Mouse (Mus musculus) CD4-positive helper T cell, adult 2 months (primary cell): ENCODE results near the gene Pbx3.

Experiments
- DNase-seq: peaks from one replicate; pipeline ENCODE4 v3.0.0-alpha.2; 2012; ENCODE audit warnings: low read depth, missing footprints, low spot score

The Pbx3 gene

GRCm38 (mm10) chr2:34225470-34225869 lies 147.5 kb downstream of the Pbx3 start:
- DNase-seq: no peak

GRCm38 (mm10) chr2:34221477-34221876 lies 151.5 kb downstream of the Pbx3 start:
- no peak for DNase-seq

- DNase-seq: no peak
These were observed 153.8 kb downstream of the Pbx3 start for GRCm38 (mm10) chr2:34219150-34219549.

GRCm38 (mm10) chr2:34217596-34217995 lies 155.3 kb downstream of the Pbx3 start:
- no peak for DNase-seq

GRCm38 (mm10) chr2:34215496-34215895 lies 157.4 kb downstream of the Pbx3 start:
- DNase-seq: no peak

GRCm38 (mm10) chr2:34212418-34212817 lies 160.5 kb downstream of the Pbx3 start:
- DNase-seq: no peak

- DNase-seq: peak; percentile 75
These were observed 168.1 kb downstream of the Pbx3 start for GRCm38 (mm10) chr2:34204797-34205196.

- DNase-seq: peak; percentile 55
These were observed 168.6 kb downstream of the Pbx3 start for GRCm38 (mm10) chr2:34204325-34204724.

GRCm38 (mm10) chr2:34193870-34194820 lies 178.8 kb downstream of the Pbx3 start:
- no peak for DNase-seq

- no peak for DNase-seq
These were observed 179.7 kb downstream of the Pbx3 start for GRCm38 (mm10) chr2:34193276-34193675.

- DNase-seq: no peak
These were observed 185.6 kb downstream of the Pbx3 start for GRCm38 (mm10) chr2:34187366-34187765.

GRCm38 (mm10) chr2:34181600-34181999 lies 191.3 kb downstream of the Pbx3 start:
- no peak for DNase-seq

GRCm38 (mm10) chr2:34179299-34179698 lies 193.6 kb downstream of the Pbx3 start:
- DNase-seq: no peak

GRCm38 (mm10) chr2:34178653-34179052 lies 194.3 kb downstream of the Pbx3 start:
- DNase-seq: no peak

- no peak for DNase-seq
These were observed 202.5 kb downstream of the Pbx3 start for GRCm38 (mm10) chr2:34170424-34170823.

GRCm38 (mm10) chr2:34169626-34170025 lies 203.3 kb downstream of the Pbx3 start:
- no peak for DNase-seq

GRCm38 (mm10) chr2:34168191-34168590 lies 204.8 kb downstream of the Pbx3 start:
- no peak for DNase-seq

GRCm38 (mm10) chr2:34162484-34162883 lies 210.5 kb downstream of the Pbx3 start:
- no peak for DNase-seq

GRCm38 (mm10) chr2:34157746-34158145 lies 215.2 kb downstream of the Pbx3 start:
- DNase-seq: no peak

GRCm38 (mm10) chr2:34154833-34155232 lies 218.1 kb downstream of the Pbx3 start:
- no peak for DNase-seq

GRCm38 (mm10) chr2:34153336-34153735 lies 219.6 kb downstream of the Pbx3 start:
- DNase-seq: no peak

- no peak for DNase-seq
These were observed 222.4 kb downstream of the Pbx3 start for GRCm38 (mm10) chr2:34150560-34150959.

- no peak for DNase-seq
These were observed 224.7 kb downstream of the Pbx3 start for GRCm38 (mm10) chr2:34148214-34148613.
